Mouse (Mus musculus) embryonic facial prominence, embryonic 13.5 days (tissue): Measurements from ENCODE around the gene Hist2h2be. TPM values are rescaled to one million over a fixed set of nuclear protein-coding genes. Genes with fewer than 3 reads are reported as not detected.
"Not testable (repeated sequence)": the region's sequence is repeated elsewhere in the genome, so short reads cannot be mapped to it uniquely, and the experiment has no call there.

ENCODE experiments used
- ATAC-seq: fragments of 200-750 bp; cut with Nextera tagmentation; 2 replicates; pipeline ENCODE4 v1.8.0; 2017; ENCODE audit warnings: low read depth; ENCODE audit not compliant: insufficient number of reproducible peaks, insufficient read depth, low FRiP score, low TSS enrichment
- H3K27ac ChIP-seq: fragments of 300-500 bp; sonication (generic); 2 replicates; pipeline ENCODE4 v1.5.1; 2015; ENCODE audit warnings: moderate library complexity, mild to moderate bottlenecking, inconsistent platforms
- H3K27me3 ChIP-seq: fragments of 300-500 bp; sonication (generic); 2 replicates; pipeline ENCODE4 v1.6.1; 2015; ENCODE audit warnings: mild to moderate bottlenecking, inconsistent platforms
- H3K36me3 ChIP-seq: fragments of 300-500 bp; sonication (generic); 2 replicates; pipeline ENCODE4 v1.6.1; 2015; ENCODE audit warnings: mild to moderate bottlenecking, inconsistent platforms
- H3K4me1 ChIP-seq: fragments of 300-500 bp; sonication (generic); 2 replicates; pipeline ENCODE4 v1.6.1; 2015; ENCODE audit warnings: inconsistent platforms
- H3K4me2 ChIP-seq: fragments of 300-500 bp; sonication (generic); 2 replicates; pipeline ENCODE4 v1.6.1; 2015; ENCODE audit warnings: moderate library complexity, mild to moderate bottlenecking, inconsistent platforms
- H3K4me3 ChIP-seq: fragments of 300-500 bp; sonication (generic); 2 replicates; pipeline ENCODE4 v1.5.1; 2015; ENCODE audit warnings: mild to moderate bottlenecking, inconsistent platforms
- H3K9ac ChIP-seq: fragments of 300-500 bp; sonication (generic); 2 replicates; pipeline ENCODE4 v1.6.1; 2015; ENCODE audit warnings: mild to moderate bottlenecking, inconsistent platforms
- H3K9me3 ChIP-seq: fragments of 300-500 bp; sonication (generic); 2 replicates; pipeline ENCODE4 v1.6.1; 2016; ENCODE audit warnings: inconsistent platforms
- WGBS: fragments of 180-500 bp; shearing (Covaris S2); methylation state at CpG from one replicate; pipeline ENCODE4 v1.1.7; 2015; ENCODE audit warnings: mixed read lengths; 5-methylcytosine and 5-hydroxymethylcytosine counted together
- polyA plus RNA-seq: library from polyadenylated mRNA; unstranded; fragments of >200 nt; fragmentation: Nextera tagmentation; extraction: Ambion mirVana; gene quantifications from 2 replicates; pipeline ENCODE4 v1.2.1, GENCODE M21; 2015

The Hist2h2be gene
- polyA plus RNA-seq, result 8.7 and 12.0 TPM in 2 replicates

- 2% methylated on average over 43 of the region's 43 CpGs for WGBS
- H3K36me3 ChIP-seq, result no peaks in the 10 kb centered on the region
Observed at GRCm38 (mm10) chr3:96220765-96221639, at the start of gene Hist2h2be, which contains the start of gene Hist2h2ac. Gene Hist2h2be (plus strand): TSS chr3:96221119. Gene Hist2h2ac (minus strand): TSS chr3:96220880.

DNA sequence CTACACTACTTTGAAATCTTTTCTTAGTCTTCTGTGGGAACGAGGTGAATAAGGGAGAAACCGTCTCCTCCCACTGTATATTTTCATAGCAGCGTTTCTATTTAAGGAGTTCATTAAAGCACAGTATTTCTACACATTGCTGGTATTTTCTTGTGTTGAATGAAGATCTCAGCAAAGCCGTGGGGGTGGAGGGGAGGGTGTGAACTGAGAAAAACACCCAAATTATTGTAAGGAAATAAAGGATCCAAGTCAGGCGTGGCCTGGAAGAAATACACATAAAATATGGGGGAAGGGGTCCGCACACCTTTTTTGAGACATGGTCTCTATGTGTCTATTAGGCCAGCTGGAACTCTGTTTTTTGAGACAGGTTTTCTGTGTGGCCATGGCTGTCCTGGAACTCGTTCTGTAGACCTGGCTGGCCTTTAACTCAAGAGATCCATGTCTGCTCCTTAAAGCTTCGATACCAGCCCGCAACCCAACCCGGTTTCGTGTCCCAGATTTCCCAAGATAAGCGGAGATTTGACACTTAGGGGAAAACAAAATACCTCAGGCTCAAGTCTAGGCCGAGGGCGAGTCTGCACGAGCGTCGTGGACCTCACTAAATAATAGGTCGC, 49.2 kb upstream of the Hist2h2be start:
- ATAC-seq, result peak; percentile 8; the same call in 1 of the 2 replicates
- no peaks in the 10 kb centered on the region for H3K27me3 ChIP-seq
- peak overlapping the region; percentile 99 for H3K27ac ChIP-seq
- WGBS, result 20% methylated on average over 18 of the region's 18 CpGs
- peaks cover 55% of the 10 kb centered on the region for H3K36me3 ChIP-seq
- H3K9me3 ChIP-seq, result no peaks in the 10 kb centered on the region
- H3K4me2 ChIP-seq, result peak overlapping the region; percentile 93
- H3K4me3 ChIP-seq, result peak overlapping the region; percentile 93
- H3K4me1 ChIP-seq, result peaks cover 42% of the 10 kb centered on the region
- peak overlapping the region; percentile 88 for H3K9ac ChIP-seq

More at GRCm38 (mm10) chr3:96220765-96221639, at the start of gene Hist2h2be, which contains the start of gene Hist2h2ac:
- peaks cover 39% of the 10 kb centered on the region for H3K4me1 ChIP-seq
- H3K9ac ChIP-seq, result peak within 1 kb of the TSS; percentile 91
- H3K9me3 ChIP-seq, result no peaks in the 10 kb centered on the region
- H3K27me3 ChIP-seq, result no peaks in the 10 kb centered on the region
- H3K4me2 ChIP-seq, result peak within 1 kb of the TSS; percentile 86
- peak within 1 kb of the TSS; percentile 62 for H3K4me3 ChIP-seq
- peak within 1 kb of the TSS; percentile 99 for H3K27ac ChIP-seq
- ATAC-seq, result peak; percentile 89

DNA sequence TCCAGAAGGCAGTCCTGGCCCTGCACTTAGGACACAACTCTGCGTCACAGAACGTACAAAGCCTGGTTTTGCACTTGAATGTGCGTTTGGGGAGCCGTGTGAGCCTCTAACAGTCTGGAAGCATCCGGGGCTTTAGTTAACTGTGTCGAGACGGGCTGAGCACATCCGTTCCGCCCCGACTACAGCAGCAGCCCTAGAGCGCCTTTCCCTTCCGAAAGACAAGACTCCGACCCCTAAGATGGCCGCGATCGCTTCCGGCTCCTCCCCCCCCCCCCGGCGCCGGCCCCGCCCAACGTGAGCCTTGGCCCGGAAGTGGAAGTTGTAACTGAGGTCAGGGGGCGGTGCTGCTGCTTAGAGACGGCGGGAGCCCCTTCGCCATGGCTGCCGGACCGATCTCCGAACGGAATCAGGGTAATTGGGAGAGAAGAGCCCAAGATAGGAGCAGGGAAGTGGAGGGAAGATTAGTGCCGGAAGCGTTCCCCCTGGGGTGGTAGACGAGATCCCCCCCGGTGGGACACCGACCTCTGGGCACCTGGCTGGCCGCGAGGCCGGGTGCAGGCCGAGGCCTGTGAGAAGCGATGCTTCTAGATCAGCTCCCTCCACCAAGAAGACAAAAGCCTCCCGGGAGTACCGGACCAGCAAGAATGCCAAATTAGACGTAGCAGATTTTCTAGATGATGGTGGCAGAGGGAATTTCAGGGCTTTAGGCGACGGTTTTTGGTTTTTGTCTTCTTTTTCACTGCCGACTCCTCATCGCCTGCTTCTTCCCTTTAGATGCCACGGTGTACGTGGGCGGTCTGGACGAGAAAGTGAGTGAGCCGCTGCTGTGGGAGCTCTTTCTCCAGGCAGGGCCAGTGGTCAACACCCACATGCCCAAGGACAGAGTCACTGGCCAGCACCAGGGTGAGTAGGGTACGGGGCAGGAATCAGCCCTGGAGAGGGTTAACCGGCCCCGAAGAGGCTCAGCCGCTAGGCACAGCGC, 48.4 kb upstream of the Hist2h2be start, which contains the start of gene Sf3b4:
Gene Sf3b4, plus strand, starts transcription at position 136 of the 982 bp plus-strand sequence.
- H3K27me3 ChIP-seq, result no peaks in the 10 kb centered on the region
- peak within 1 kb of the TSS; percentile 99 for H3K27ac ChIP-seq
- H3K9me3 ChIP-seq, result no peaks in the 10 kb centered on the region
- peaks cover 42% of the 10 kb centered on the region for H3K4me1 ChIP-seq
- H3K4me2 ChIP-seq, result peak within 1 kb of the TSS; percentile 93
- peaks cover 61% of the 10 kb centered on the region for H3K36me3 ChIP-seq
- under 1% methylated on average over 53 of the region's 58 CpGs for WGBS
- H3K4me3 ChIP-seq, result peak within 1 kb of the TSS; percentile 93
- peak within 1 kb of the TSS; percentile 88 for H3K9ac ChIP-seq
- ATAC-seq, result peak; percentile 89

DNA sequence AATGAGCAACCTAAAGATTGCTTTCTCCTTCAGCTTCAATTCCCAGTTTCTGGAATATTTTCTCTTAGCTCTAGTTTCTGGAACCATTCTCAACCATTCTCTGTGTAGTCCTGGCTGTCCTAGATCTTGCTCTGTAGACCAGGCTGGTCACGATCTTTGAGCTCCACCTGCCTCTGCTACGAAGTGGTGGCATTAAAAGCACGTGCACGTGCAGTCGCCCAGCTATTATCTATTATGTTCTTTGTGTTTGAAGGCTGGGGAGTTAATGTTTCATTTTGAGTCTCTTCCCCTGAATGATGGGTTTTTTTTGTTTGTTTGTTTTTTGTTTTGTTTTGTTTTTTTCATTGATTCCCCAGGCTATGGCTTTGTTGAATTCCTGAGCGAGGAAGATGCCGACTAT, 47.7 kb upstream of the Hist2h2be start:
- ATAC-seq, result no peak
- H3K36me3 ChIP-seq, result peaks cover 61% of the 10 kb centered on the region
- 28% methylated on average over 7 of the region's 7 CpGs for WGBS
- H3K9me3 ChIP-seq, result no peaks in the 10 kb centered on the region
- H3K4me3 ChIP-seq, result peak overlapping the region; percentile 93
- peaks cover 42% of the 10 kb centered on the region for H3K4me1 ChIP-seq
- 0 out of 2 replicates have a peak overlapping the region, but pooled peaks have one; percentile 99 for H3K27ac ChIP-seq
- H3K9ac ChIP-seq, result peak overlapping the region; percentile 88
- H3K27me3 ChIP-seq, result no peaks in the 10 kb centered on the region
- H3K4me2 ChIP-seq, result peak overlapping the region; percentile 93

- H3K27ac ChIP-seq, H3K27me3 ChIP-seq, ATAC-seq, H3K4me3 ChIP-seq, H3K9me3 ChIP-seq: not testable (repeated sequence)
- Histone ChIP-seq H3K36me3 (peaks cover 62% of the 10 kb centered on the region), H3K9ac (peak overlapping the region; percentile 36; the same call in 1 of the 2 replicates), H3K4me1 (peaks cover 37% of the 10 kb centered on the region), H3K4me2 (peak overlapping the region; percentile 93)
- 68% methylated on average over 4 of the region's 4 CpGs for WGBS
Observed at GRCm38 (mm10) chr3:96174042-96174441, 46.9 kb upstream of the Hist2h2be start.

DNA sequence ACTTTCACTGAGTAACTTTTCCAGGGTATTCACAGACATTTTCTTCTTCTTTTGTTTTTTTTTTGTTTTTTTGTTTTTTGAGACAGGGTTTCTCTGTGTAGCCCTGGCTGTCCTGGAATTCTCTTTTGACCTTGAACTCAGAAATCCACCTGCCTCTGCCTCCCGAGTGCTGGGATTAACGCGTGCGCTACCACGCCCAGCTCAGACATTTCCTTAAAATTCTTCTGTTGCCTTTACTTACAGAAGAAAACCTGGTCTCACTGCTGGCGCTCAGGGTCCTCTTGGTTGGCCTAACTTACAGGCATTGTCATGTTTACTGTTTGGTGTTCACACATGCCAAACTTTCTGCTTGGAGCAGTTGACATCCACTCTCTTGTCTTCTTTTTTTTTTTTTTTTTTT, 45.7 kb upstream of the Hist2h2be start:
- Histone ChIP-seq H3K36me3 (peaks cover 52% of the 10 kb centered on the region), H3K9me3 (no peaks in the 10 kb centered on the region)

DNA sequence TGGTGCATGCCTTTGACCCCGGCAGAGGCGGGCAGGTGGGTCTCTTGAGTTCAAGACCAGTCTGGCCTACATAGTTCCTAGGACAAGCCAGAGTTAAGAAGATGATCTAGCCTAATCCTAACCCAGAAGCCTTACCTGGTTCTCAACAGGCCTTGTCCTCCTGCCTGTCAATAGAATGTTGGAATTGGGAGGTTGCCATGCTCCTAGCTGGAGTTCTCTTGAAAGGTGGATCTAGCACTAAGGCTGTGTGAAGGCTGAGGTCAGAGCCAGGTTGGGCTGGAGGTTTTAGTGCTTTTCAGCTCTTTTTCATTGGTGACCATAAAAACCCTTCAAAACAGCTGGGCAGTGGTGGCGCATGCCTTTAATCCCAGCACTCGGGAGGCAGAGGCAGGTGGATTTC, 42.5 kb upstream of the Hist2h2be start:
- H3K27me3 ChIP-seq, result no peaks in the 10 kb centered on the region
- H3K4me2 ChIP-seq, result no peak overlapping the region
- no peaks in the 10 kb centered on the region for H3K9me3 ChIP-seq
- no peak overlapping the region for H3K27ac ChIP-seq
- H3K9ac ChIP-seq, result no peak overlapping the region
- H3K4me3 ChIP-seq, result no peak overlapping the region
- 95% methylated on average over 4 of the region's 4 CpGs for WGBS
- peaks cover 49% of the 10 kb centered on the region for H3K36me3 ChIP-seq
- peaks cover 42% of the 10 kb centered on the region for H3K4me1 ChIP-seq
- no peak for ATAC-seq

More for the DNA sequence above, 45.7 kb upstream of the Hist2h2be start:
- Histone ChIP-seq H3K4me2 (no peak overlapping the region), H3K27me3 (no peaks in the 10 kb centered on the region), H3K27ac (no peak overlapping the region), H3K4me3 (no peak overlapping the region), H3K4me1 (peaks cover 35% of the 10 kb centered on the region), H3K9ac (no peak overlapping the region)
- WGBS, result 92% methylated on average over 6 of the region's 6 CpGs
- ATAC-seq, result no peak

- no peaks in the 10 kb centered on the region for H3K9me3 ChIP-seq
- no peaks in the 10 kb centered on the region for H3K27me3 ChIP-seq
- H3K9ac ChIP-seq, result no peak overlapping the region
- H3K4me3 ChIP-seq, result no peak overlapping the region
- peaks cover 39% of the 10 kb centered on the region for H3K4me1 ChIP-seq
- H3K36me3 ChIP-seq, result peaks cover 47% of the 10 kb centered on the region
- 82% methylated on average over 2 of the region's 2 CpGs for WGBS
- no peak overlapping the region for H3K27ac ChIP-seq
- ATAC-seq, result no peak
- H3K4me2 ChIP-seq, result no peak overlapping the region
Observed at GRCm38 (mm10) chr3:96178902-96179301, 42.0 kb upstream of the Hist2h2be start.

DNA sequence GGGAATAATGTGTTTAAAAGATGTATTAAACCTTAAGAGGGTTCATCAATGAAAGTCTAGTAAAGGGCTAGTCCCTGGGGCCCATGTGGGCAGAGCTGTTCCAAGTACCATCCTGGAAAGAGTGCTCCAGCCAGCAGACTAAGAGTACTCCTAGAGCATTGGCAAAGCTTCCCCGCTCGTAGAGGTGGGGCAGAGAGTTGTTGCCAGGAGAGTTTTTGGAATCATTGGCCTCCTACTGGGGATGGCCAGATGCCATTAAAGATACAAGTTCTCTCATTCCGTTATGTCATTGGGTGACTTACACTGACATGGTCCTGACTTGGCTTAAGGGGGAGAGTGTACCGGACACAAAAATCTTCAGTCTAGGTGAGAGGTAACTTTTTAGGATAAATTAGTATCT, 41.4 kb upstream of the Hist2h2be start:
- no peak overlapping the region for H3K4me3 ChIP-seq
- 64% methylated on average over 4 of the region's 4 CpGs for WGBS
- peaks cover 33% of the 10 kb centered on the region for H3K4me1 ChIP-seq
- peaks cover 41% of the 10 kb centered on the region for H3K36me3 ChIP-seq
- no peak for ATAC-seq
- H3K4me2 ChIP-seq, result no peak overlapping the region
- no peaks in the 10 kb centered on the region for H3K9me3 ChIP-seq
- no peak overlapping the region for H3K9ac ChIP-seq
- H3K27me3 ChIP-seq, result no peaks in the 10 kb centered on the region
- no peak overlapping the region for H3K27ac ChIP-seq

DNA sequence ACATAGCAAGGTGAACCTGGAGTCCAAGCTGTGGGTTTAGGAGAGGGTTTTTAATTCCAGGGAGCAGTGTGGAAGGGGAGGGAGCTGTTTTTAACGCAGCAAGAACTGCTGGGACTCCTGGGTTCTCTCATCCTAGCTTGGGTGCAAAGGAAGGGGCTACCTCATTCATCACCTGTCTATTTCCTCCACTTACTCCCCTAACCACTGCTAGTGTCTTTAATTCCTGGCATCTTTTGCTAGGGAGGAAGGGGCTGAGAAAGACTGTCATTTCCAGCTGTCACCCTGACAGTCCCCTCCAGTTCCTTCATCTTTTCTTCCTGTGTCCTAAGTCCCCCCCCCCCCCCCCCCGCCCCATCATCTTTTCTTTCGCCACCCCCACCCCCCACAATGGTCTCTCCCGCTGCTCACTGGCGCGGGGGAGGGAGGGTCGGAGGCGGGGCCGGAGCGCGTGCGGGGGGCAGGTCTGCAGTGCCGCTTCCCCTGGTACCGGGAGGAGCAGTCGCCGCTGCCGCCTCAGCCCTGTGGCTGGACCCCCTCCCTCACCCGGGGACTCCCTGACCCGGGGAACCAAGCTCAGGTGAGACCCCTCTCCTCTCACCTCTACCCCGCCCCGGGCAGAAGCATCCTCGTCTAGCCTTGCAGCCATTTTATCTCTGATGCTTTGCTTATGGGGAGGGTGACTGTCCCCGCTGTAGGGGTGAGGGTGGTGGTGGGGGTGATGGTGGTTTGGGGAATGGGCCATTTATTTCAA, 40.0 kb upstream of the Hist2h2be start, which contains the start of gene Sv2a:
Gene Sv2a, plus strand, starts transcription at position 425 of the 751 bp plus-strand sequence.
- peak within 1 kb of the TSS; percentile 81 for H3K4me2 ChIP-seq
- under 1% methylated on average over 17 of the region's 23 CpGs for WGBS
- H3K27ac ChIP-seq, result peak within 1 kb of the TSS; percentile 34; the same call in 1 of the 2 replicates
- no peaks in the 10 kb centered on the region for H3K27me3 ChIP-seq
- peaks cover 28% of the 10 kb centered on the region for H3K4me1 ChIP-seq
- H3K9me3 ChIP-seq, result no peaks in the 10 kb centered on the region
- 0 out of 2 replicates have a peak, but pooled peaks have one; percentile 33 for ATAC-seq
- peak within 1 kb of the TSS; percentile 62 for H3K4me3 ChIP-seq
- H3K36me3 ChIP-seq, result peaks cover 37% of the 10 kb centered on the region
- H3K9ac ChIP-seq, result peak within 1 kb of the TSS; percentile 79
